Mouse (Mus musculus) lung, postnatal 0 days (tissue): ENCODE results near the gene Zfp219.

ENCODE experiments used
- CTCF ChIP-seq: IDR thresholded peaks from 2 replicates; pipeline ENCODE4 v1.5.1; 2016; ENCODE audit warnings: antibody characterized with exemption, mild to moderate bottlenecking
- EP300 ChIP-seq: IDR thresholded peaks from 2 replicates; pipeline ENCODE4 v1.6.1; 2016; ENCODE audit warnings: antibody characterized with exemption, mild to moderate bottlenecking, control low read depth

DNA sequence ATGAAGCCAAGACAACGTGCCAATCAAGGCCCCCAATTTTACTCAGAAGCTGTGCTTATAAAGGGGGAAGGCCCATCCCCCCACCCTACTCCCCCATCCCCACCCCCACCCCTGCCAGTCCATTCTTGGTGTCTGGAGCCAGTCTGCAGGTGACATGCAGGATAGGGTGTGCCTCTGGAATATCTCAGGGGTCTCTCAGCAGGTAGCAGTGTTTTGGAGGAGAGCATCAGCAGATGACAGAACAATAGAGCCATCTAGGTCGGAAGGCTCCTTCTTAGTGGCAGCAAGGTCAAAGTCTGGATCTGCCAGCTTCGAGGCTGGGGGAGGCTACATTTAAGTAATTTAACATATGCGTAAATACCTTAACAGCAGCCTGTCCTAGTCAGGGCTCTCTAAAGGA, 45.6 kb upstream of the Zfp219 start:
- TF ChIP-seq CTCF (no peak), EP300 (no peak)
